Mouse (Mus musculus) layer of hippocampus, adult 11-12 months (tissue): ENCODE measurements around the gene Hnrnpa3.
A peak's percentile ranks its signal among the peaks of the same experiment; 100 is the strongest.
"Not testable (repeated sequence)": the region's sequence is repeated elsewhere in the genome, so short reads cannot be mapped to it uniquely, and the experiment has no call there.

Source experiments
- DNase-seq: peaks from one replicate; pipeline ENCODE4 v3.0.0; 2022; ENCODE audit warnings: low spot score

Gene Hnrnpa3

DNA sequence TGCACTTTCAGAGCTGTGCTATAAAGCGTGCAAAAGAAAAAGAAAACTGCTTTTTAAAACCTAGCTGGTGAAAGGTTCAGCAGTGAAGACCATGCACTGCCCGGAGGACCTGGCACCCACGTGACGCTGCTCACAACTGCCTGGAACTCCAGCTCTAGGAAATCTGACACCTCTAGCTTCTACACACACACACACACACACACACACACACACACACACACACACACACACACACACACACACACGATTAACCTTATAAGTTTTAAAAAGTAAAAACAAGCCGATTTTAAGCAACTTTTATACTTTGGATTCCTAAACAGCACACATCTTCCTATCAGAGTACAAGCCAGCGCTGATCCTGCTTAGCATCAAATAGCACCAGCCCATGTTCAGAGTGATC is 22.4 kb downstream of the Hnrnpa3 start:
- DNase-seq: no peak

DNA sequence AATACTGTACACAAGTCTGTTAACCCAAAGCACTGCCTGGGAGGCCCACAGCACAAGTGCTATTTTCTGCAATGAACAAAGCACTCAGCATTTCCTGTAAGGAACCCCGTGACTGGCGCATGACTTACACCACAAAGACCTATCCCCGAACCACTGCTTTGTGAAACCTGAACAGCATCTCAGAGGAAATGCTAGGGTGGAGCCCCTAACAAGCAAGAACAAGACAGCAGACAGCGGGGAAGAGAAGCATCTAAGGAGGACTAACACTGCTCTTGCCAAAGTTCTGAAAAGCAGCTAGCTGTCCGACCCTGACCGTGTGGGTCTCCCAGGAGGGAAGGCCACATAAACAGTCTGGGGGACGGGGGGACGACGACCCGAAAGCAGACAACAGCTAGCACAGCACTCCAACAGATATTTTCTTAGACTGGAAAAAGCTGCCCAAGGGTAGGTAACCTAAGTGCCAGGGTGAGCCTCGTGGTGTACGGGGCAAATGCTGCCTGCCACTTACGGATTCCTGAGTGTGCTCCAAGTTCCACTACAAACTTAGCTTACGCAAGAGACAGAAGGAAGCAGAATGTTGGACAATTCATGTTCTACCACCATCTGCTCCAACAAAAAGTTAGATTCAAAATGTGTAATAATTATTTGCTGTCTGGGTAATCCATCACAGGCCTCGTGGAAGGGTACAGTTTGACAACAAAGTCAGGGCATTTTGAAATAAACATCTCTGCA is 24.1 kb downstream of the Hnrnpa3 start:
- DNase-seq: peak; percentile 56

DNA sequence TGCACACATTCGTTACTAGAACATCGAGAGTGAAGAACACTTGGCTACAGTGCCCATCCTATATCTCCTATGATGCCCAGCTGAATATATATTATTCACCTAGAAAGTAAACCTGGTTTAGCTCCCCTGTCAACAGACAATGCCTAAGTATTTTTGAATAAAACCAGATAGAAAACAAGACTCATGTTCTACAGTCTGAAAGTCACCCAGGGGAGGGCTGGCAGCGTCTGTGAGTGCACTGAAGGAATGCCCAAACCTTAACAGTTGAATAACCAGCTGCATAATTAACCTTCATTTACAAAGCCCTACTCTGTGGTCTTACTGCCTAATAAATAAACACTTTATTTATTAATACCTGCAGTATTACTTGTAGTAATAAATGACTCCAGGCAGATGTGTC is 25.5 kb downstream of the Hnrnpa3 start:
- DNase-seq: no peak

DNA sequence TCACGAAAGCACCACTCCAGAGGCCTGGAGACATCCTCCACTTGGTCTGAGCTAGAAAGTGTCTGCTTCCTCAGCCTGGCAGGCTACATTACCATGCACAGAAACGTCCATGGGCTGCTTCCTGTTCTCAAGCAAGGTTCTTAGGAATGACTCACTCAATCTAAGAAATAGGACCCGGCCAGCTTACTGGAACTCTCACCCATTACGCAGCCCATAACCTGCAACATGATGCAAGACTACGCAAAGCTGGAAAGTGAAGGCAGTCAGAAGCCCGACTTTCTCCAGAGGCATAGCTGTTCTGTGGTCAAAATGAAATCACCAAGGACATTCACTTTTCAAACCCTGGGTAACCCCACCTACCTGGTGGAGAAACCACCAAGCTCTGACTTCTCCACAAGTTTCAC is 26.4 kb downstream of the Hnrnpa3 start:
- no peak for DNase-seq

DNA sequence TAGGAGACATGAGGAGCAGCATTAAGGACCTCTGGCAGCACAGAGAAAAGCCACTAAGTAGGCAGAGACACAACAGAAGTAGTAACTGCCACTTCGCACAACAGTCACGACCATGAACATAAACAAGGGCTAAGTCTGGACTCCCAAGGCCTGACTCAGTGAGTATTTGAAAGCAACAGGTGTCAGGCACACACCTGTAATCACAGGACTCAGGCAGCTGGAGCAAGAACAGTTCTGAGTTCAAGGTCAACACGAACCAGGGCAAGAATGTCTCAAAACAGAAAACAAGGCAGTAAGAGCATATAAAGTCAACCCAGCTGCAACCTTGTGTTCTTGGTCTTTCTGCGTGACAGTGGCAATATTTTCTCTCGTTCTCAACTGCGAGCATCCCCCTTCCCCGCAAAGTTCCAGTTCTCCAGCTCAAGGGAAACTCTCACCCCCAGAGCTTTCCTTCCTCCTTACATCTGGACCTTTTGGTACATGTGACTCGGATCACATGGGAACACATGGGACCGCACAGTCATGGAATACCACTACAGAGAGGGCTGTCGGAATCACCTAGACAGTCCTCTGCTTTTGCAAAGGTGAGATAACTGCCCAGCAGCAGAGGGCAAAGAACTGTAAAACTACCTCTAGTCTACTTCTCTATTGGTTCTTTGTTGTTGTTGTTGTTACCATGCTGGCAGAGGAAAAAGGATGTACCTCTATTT is 28.1 kb downstream of the Hnrnpa3 start:
- no peak for DNase-seq

DNA sequence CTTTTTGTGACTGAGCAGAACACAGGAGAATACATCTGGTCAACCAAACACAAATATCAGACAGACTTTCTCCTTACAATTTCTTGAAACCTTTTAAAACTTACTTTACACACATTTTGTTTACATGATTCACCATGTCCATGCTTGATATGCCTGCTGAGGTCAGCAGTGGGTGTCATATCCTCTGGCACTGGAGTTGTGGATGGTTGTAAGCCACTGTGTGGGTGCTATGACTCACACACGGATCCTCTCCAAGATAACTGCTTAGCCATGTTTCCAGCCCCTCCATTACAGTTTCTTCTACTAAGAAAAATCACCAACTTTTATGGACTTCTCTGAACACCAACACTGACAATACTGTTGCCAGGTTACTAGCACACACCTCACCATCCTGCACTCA is 29.8 kb downstream of the Hnrnpa3 start:
- DNase-seq: no peak

DNA sequence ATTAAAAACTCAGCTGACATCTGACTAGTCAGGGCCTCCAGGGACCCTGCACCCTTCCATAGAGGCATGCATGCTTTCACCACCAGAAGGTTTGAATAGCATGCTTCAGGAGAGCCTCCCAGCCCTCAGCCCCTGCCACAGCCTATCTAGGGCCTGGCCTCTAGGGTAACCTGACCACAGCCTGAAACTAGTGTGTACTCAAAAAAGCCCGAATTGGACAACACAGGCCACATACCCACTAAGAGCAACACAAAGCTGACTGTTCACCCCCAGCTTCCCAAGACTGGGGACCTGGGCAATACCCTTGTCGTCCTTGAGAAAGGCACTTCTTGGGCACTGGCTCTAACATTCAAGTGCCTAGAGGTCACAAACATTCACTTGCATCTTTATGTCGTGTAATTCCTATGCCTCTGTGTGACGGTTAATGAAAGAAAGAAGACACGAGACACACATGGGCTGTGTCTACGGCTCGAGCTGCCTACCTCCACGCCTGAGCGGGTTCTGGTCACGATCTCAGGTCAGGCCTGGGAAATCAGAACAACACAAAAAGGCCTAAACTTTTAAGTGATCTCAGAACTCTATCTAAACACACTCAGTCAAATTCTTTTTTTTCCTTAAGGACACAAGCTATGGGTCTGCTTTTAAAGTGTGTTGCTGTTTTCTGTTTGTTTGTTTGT is 30.6 kb downstream of the Hnrnpa3 start:
- DNase-seq: no peak

DNA sequence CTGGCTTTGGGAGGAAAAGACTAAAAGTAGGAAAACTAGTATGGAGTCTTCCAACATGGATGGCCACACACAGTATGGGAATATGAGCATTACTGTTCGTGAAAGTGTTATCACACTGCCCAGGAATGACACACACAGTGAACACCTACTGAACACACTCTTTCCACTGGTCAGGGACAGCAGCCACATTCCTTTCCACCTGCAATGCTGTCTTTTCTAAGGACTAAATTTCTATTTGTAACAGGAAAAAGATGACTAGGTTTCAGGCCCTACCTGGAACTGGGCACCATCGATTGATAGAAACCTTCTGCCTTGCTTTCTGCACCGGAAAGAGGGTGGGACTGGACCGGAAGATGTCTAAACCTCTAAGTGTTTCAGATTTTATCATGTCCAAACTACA is 31.6 kb downstream of the Hnrnpa3 start:
- no peak for DNase-seq

DNA sequence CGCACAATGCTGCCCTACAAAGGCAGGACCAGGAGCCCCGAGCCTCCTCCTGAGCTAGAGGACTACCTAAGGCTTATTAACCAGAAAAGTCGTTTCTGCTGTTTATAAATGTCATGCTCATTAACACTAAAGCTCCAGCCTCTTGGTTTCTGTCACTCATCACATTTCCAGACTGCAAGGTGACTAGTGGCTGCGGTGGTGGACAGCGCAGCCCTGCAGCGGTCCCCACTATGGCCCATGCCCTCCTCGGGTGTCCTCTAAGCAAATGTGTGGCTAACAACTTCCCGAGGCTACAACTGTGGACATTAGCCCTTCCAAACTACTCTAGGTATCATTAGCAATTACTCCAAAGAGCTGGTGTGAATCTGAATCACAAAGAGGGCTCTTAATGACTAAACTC is 32.3 kb downstream of the Hnrnpa3 start:
- no peak for DNase-seq

DNA sequence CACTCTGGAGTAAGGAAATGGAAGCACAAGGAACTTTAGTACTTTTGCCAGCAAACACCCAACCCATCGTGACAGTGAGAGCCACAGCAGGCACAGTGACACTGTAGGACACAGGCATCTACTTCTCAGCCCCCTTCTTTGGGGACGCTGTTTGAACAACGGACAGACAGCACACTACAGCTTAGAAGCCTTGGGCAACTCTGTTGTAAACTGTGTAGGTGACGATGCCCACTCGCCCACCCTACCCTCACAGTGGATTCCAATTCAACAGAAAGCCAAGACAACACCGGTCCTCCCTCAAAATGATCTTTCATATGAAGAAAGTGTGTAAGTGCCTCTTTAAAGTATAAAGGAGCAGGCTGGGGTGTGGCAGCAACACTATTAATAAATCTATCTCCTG is 33.3 kb downstream of the Hnrnpa3 start:
- no peak for DNase-seq

DNA sequence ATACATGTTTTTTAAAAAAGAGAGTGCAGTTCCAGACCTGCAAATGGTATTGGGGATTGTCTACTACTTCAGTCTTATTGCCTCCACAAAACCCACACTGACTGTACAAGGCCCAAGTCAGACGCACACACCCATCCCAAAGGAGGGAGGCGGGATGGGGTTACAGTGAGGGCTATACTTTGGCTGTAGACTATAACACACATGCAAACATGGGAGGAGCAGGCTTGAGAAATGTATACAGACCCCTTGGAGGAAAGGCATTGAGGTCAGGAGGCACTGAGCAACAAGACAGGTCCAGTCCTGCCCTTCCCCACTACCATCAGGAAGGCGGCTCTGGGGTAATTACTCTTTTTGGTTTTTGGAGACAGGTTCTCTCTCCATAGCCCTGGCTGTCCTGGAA is 35.9 kb downstream of the Hnrnpa3 start:
- not testable (repeated sequence) for DNase-seq

DNA sequence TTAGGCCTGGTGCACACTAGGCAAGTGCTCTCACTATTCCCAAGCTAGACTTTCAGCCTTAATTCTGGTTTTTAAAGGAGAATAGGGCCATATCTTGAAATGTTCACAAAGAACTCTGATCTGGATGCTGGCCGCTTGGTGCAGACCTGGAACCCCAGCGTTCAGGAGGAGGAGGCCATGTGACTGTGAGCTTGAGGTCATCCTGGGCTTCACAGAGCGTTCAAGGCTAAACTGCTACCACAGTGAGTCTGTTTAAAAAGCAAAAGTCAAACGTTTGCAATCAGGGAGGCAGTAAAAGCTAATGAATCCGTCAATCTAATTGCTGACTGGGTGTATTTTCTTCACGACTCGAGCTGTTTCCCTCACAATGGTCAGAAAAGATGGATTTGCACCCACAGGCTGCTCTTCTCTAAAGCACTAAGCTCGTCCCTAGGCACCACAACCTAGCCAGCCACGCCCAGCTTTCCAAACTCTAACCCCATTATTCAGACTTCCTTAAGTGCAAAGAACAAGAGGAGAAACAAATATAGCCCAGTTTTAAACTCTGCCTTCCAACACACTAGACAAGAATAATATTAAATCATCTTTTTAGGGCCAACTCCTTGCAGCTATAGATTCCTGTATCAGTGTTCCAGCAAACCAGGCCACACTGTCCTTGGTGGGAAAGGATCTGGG is 36.8 kb downstream of the Hnrnpa3 start:
- DNase-seq: no peak

DNA sequence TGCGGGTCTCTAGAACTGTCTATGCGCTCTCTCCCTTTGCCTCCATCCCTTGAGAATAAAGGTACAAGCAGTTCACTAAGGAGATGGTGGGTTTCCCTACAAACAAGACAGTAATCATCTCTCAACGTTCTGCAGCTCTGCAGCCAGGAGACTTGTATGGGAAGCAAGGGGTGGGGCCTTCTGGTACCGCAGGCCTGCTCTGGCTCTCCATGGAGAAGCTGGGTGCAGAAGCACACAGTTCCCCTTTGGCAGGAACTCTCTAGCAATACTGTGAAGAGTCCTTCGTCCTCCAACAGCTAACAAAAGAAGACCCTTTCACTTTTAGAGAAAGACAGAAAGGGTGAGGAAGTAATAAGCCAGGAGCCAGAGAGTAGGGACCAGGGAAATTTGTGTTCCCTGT is 37.3 kb downstream of the Hnrnpa3 start:
- no peak for DNase-seq

DNA sequence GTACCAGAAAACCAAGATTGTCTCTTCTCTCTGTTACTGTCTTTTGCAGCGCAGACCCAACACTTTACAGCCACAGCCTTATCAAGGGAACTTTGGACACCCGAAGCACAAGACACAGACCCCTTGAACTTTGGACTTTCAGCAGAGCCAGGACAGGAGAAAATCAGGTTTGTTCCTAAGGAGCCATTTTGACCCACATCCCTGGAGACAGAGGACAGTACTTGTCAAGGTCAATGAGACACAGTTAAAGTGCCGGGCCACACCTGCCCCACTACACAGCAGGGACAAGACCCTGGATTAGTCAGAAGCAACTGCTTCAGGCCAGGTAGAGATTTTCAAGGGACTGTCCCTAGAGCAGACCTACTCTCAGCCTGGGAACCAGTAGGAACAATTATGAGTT is 38.2 kb downstream of the Hnrnpa3 start:
- DNase-seq: no peak

DNA sequence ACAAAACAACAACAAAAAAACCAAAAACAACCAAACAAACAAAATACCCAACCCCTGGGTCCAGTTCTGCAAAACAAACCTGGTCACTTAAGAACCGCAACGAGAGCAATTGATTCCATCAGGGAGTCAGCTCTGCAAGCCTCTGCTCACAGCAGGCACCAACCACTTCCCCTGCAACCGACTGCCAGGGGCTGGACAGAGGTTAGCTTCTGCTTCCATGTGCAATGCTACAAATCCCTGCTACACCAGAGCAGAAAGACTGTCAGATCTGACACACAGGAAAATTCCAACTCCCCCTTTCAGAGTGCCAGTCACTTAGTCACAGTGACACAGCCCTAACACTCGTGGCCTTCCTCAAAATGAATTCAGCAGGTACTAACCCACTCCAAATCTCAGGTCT is 38.9 kb downstream of the Hnrnpa3 start:
- DNase-seq: no peak

DNA sequence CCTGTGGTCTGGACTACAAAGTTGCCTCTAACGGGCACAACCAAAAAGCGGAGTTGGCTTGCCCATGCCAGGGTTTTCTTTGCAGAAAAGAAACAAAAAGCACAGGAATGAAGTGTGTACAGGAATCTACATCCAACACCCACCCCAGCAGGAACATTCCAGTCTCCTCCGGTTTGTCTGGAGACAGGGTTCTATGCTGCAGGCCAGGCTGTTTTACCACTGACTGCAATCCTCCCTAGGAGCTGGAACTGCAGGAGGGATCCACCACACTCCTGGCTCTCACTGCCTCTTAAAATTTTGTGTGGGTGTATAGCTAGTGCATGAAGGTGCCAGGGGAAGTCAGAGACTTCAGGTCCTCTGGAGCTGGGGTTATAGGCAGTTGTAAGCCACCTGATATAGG is 39.8 kb downstream of the Hnrnpa3 start:
- no peak for DNase-seq

DNA sequence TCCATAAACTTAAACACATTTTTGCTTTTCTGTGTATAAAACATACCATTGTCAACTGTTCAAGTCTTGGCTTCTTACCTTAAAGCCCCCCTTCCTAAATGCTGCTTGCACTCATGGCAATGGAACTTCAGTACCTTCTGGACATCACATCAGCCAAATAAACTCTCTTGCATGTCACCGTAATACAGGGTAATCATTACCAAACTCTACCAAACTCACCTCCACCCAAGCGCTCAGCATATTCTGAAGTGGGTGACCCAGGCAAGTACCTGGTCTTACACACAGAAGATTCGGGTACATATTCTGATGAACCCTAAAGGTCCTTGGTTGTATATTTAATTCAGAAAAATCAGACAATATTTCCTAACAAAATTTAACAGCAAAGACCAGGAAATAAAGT is 41.5 kb downstream of the Hnrnpa3 start:
- no peak for DNase-seq

DNA sequence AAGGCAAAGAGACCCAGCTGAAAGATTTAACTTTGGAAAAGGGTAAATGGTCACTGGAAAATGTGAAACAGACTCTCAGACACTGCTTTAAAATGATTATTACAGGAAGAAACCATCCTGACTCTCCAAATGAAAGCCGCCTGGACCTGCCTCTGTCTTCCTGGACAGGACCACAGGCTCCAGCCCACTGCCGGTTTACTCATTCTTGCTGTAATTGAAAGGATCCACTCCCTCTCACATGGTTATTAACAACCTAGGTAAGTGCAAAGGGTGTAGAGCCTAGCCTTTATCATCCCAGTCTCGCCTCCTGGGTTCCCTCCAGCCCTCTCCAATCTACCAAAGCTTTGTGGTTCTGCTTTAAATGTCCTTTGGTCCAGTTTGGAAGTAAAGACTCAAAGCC is 42.1 kb downstream of the Hnrnpa3 start:
- DNase-seq: no peak

DNA sequence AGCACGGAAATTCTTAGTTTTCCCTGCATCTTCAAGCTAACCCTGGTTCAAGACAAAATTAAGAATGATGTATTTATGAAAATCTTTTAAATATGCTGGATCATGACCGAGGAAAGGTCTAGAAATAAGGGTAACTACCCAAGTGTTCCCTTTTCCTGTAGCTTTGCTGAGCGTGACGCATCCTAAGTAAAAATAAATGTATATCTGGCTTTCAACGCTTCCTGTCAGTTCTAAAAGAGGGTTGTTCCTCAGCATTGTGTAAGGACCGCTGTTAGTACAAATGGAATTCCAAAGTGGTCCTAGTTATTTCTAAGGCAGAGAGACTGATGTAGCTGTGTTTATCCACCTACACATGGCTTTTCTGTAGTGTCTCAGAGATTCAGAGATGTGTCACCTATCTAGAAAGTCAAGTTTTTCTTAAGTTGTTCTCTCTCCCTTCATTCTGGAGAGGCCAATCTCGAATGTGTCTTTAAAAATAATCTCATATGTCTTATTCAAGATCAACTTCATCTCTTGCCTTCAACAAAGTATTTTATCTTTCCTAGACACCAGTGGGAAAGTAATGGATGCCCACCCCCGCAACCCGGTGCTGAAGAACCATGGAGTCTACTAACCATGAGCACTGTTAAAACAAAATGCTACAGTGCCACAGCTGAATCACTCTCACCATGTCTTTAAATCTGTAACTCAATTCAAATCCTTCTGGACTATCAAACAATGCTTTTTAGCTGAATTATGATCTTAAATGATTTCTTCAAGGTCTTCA is 42.9 kb downstream of the Hnrnpa3 start:
- DNase-seq: no peak

DNA sequence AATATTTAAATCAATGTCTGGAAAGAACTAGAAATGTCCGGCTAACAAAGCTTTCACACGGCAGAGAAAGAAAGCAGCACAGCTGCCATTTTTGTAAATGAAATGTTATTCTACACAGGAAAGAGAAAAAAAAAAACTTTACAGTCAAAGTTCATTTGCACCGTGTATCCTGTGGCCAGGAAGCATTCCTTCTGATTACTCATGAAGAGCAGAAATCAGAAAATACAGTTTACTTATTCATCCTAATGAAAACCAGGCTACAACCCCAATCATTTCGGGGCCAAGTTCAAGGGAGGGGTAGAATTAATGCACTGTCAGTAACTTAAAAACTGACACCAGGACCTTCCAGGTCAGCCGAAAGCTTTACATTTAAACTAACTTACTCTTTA is 43.5 kb downstream of the Hnrnpa3 start:
- DNase-seq: no peak

DNA sequence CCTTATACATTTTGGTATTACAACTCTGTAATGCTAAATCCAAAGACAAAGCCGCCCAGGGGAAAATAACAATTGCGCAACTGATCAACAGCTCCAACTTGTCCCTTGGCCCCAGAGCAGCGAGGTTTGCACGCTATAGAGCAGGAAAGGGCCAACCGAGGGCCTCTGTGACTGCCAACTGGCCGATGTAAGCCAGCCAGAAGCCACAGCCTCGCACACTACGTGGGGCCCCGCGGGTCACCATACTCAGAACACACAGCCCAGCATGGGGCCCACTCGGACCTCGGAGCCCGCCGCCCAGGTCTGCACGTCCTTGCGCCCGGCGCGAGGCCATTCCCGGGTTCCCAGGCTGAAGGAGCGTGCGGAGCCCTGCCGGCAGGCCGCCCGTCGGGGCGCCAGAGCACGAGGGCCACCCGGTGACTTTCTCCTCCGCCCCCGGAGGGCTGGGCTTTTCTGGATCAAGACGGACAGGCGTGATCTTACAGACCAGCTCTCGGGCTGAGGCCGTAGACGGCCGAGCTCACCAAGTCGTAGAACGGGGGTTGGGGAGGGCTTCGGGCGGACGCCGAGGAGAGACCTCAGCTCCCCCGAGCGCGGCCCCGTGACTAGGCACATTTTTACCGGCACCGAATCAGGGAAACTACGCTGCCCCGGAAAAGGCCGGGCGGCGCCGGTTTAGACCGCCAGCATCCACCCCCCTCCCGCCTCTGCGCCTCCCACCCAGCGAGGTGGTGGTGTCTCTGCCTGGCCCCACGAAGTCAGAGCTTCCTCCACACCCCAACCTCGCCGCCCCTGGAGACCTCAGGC is 44.5 kb downstream of the Hnrnpa3 start:
- DNase-seq: peak; percentile 82
